Mouse (Mus musculus) thymus, adult 2 months (tissue): Measurements from ENCODE around the gene Rbm4b. TPM values are rescaled to one million over a fixed set of nuclear protein-coding genes. Genes with fewer than 3 reads are reported as not detected.
A peak's percentile ranks its signal among the peaks of the same experiment; 100 is the strongest.

Experiments used
- DNase-seq: peaks from one replicate; pipeline ENCODE4 v3.0.0; 2021
- H3K27ac ChIP-seq: fragments of 200-500 bp; 2 replicates; pipeline ENCODE4 v1.5.1; 2012; ENCODE audit warnings: low read length, control low read depth; ENCODE audit not compliant: control insufficient read depth, insufficient read depth
- H3K27me3 ChIP-seq: fragments of 200-500 bp; 2 replicates; pipeline ENCODE4 v1.6.1; 2012; ENCODE audit warnings: mild to moderate bottlenecking, low read length, moderate library complexity, mixed read lengths; ENCODE audit not compliant: control insufficient read depth, insufficient read depth
- H3K36me3 ChIP-seq: fragments of 200-500 bp; 2 replicates; pipeline ENCODE4 v1.6.1; 2012; ENCODE audit warnings: mild to moderate bottlenecking, low read length, moderate library complexity; ENCODE audit not compliant: control insufficient read depth, insufficient read depth
- H3K4me1 ChIP-seq: fragments of 200-500 bp; replicated peaks from 2 replicates; pipeline ENCODE4 v1.6.1; 2012; ENCODE audit warnings: low read length; ENCODE audit not compliant: control insufficient read depth, insufficient read depth
- H3K4me3 ChIP-seq: fragments of 200-500 bp; 2 replicates; pipeline ENCODE4 v1.5.1; 2012; ENCODE audit warnings: mild to moderate bottlenecking, low read length, control low read depth, moderate library complexity; ENCODE audit not compliant: control insufficient read depth, insufficient read depth
- CTCF ChIP-seq: fragments of 200-500 bp; IDR thresholded peaks from 2 replicates; pipeline ENCODE4 v1.5.1; 2012; ENCODE audit warnings: mild to moderate bottlenecking, control low read depth, low read length, moderate library complexity, borderline replicate concordance; ENCODE audit not compliant: control insufficient read depth, poor library complexity, insufficient read depth; ENCODE audit errors: extremely low read depth
- POLR2A ChIP-seq: fragments of 200-500 bp; IDR thresholded peaks from 2 replicates; pipeline ENCODE4 v1.6.1; 2012; ENCODE audit warnings: mild to moderate bottlenecking, low read length, control low read depth, moderate library complexity; ENCODE audit not compliant: control insufficient read depth, poor library complexity, insufficient read depth; ENCODE audit errors: extremely low read depth
- WGBS: fragments of 180-500 bp; shearing (Covaris S2); methylation state at CpG from one replicate; pipeline ENCODE4 v1.1.7; 2018; 5-methylcytosine and 5-hydroxymethylcytosine counted together
- polyA plus RNA-seq: library from polyadenylated mRNA; depleted of rRNA; stranded (reverse); fragments of >200 nt; gene quantifications from 2 replicates; pipeline ENCODE4 v1.2.3, GENCODE M21; 2012

Rbm4b gene
- polyA plus RNA-seq, 1 experiment = 20.2 TPM

- Histone ChIP-seq H3K4me1 (no peaks in the 10 kb centered on the region), H3K27me3 (no peaks in the 10 kb centered on the region), H3K4me3 (no peak overlapping the region), H3K36me3 (no peaks in the 10 kb centered on the region), H3K27ac (no peak overlapping the region)
- DNase-seq = peak; percentile 21
- no peak for TF ChIP-seq CTCF
- 49% methylated on average over 5 of the region's 5 CpGs for WGBS
These were observed 12.8 kb upstream of the Rbm4b start for GRCm38 (mm10) chr19:4743524-4743923.

GRCm38 (mm10) chr19:4744026-4744425 is 12.3 kb upstream of the Rbm4b start:
- H3K36me3 ChIP-seq = no peaks in the 10 kb centered on the region
- no peak for TF ChIP-seq POLR2A
- no peak for TF ChIP-seq CTCF
- no peaks in the 10 kb centered on the region for H3K27me3 ChIP-seq
- WGBS = 84% methylated on average over 14 of the region's 14 CpGs
- no peak overlapping the region for H3K4me3 ChIP-seq
- no peak for DNase-seq
- H3K27ac ChIP-seq = no peak overlapping the region
- H3K4me1 ChIP-seq = no peaks in the 10 kb centered on the region

GRCm38 (mm10) chr19:4745057-4745456 is 11.2 kb upstream of the Rbm4b start:
- no peak for DNase-seq
- 78% methylated on average over 9 of the region's 9 CpGs for WGBS
- TF ChIP-seq POLR2A (no peak), CTCF (no peak)

GRCm38 (mm10) chr19:4745681-4746080 is 10.6 kb upstream of the Rbm4b start:
- TF ChIP-seq POLR2A (no peak), CTCF (no peak)
- 93% methylated on average over 10 of the region's 10 CpGs for WGBS
- Histone ChIP-seq H3K36me3 (no peaks in the 10 kb centered on the region), H3K4me3 (no peak overlapping the region), H3K27me3 (no peaks in the 10 kb centered on the region), H3K4me1 (no peaks in the 10 kb centered on the region), H3K27ac (no peak overlapping the region)
- no peak for DNase-seq

More at GRCm38 (mm10) chr19:4745057-4745456, 11.2 kb upstream of the Rbm4b start:
- no peak overlapping the region for H3K27ac ChIP-seq
- H3K36me3 ChIP-seq = no peaks in the 10 kb centered on the region
- no peak overlapping the region for H3K4me3 ChIP-seq
- no peaks in the 10 kb centered on the region for H3K4me1 ChIP-seq
- H3K27me3 ChIP-seq = no peaks in the 10 kb centered on the region

- H3K36me3 ChIP-seq = no peaks in the 10 kb centered on the region
- no peak overlapping the region for H3K27ac ChIP-seq
- 90% methylated on average over 14 of the region's 14 CpGs for WGBS
- no peak overlapping the region for H3K4me3 ChIP-seq
- TF ChIP-seq CTCF (no peak), POLR2A (no peak)
- no peak for DNase-seq
- no peaks in the 10 kb centered on the region for H3K27me3 ChIP-seq
- H3K4me1 ChIP-seq = no peaks in the 10 kb centered on the region
These were observed 9.7 kb upstream of the Rbm4b start for GRCm38 (mm10) chr19:4746611-4747010.

GRCm38 (mm10) chr19:4747631-4748312 is 8.5 kb upstream of the Rbm4b start:
- no peak overlapping the region for H3K27ac ChIP-seq
- no peak for DNase-seq
- H3K27me3 ChIP-seq = no peaks in the 10 kb centered on the region
- TF ChIP-seq POLR2A = no peak
- TF ChIP-seq CTCF = no peak
- no peak overlapping the region for H3K4me3 ChIP-seq
- H3K36me3 ChIP-seq = no peaks in the 10 kb centered on the region
- H3K4me1 ChIP-seq = no peaks in the 10 kb centered on the region
- 95% methylated on average over 9 of the region's 9 CpGs for WGBS

GRCm38 (mm10) chr19:4748493-4748892 is 7.8 kb upstream of the Rbm4b start:
- Histone ChIP-seq H3K27me3 (no peaks in the 10 kb centered on the region), H3K36me3 (no peaks in the 10 kb centered on the region), H3K4me3 (no peak overlapping the region), H3K4me1 (no peaks in the 10 kb centered on the region), H3K27ac (no peak overlapping the region)
- no peak for DNase-seq
- 90% methylated on average over 10 of the region's 10 CpGs for whole genome bisulfite sequencing
- no peak for TF ChIP-seq POLR2A
